Mouse (Mus musculus): ENCODE results near the gene Slc39a8.

Gene Slc39a8

GRCm38 (mm10) chr3:135918566-135919180 is 93.6 kb downstream of the Slc39a8 start:
- DNase-seq (ENCODE audit: low spot score in 2 of 2), result no peak

- DNase-seq (ENCODE audit: low spot score in 2 of 2), result no peak
These were observed 94.2 kb downstream of the Slc39a8 start for GRCm38 (mm10) chr3:135919305-135919704.

GRCm38 (mm10) chr3:135926729-135927128 is 101.7 kb downstream of the Slc39a8 start:
- DNase-seq (ENCODE audit: low spot score in 2 of 2), result no peak

- DNase-seq (ENCODE audit: low spot score in 2 of 2), result no peak
These were observed 103.1 kb downstream of the Slc39a8 start for GRCm38 (mm10) chr3:135928184-135928583.

DNA sequence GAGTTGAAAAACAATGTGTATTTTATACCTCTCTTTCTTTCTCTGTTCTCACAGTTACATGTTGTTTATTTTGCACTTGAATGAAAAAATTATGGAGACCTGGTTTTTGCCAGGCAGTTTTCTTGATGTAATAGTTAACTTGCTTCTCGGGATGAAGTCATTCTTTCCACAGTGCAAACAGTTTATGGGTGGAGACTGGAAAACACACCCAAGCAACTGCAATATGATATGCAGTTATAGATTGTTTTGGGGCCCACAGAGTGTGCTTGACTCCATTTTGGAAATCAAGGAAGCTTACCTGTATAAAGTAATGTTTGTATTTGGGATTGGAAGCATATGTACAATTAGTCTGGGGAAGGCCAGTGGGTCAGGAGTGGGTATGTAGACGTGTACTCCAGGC is 112.4 kb downstream of the Slc39a8 start:
- no peak for DNase-seq (ENCODE audit: low spot score in 2 of 2)
